16 mouse cellular contexts compared by ENCODE assay signal in the genomic region with DNA sequence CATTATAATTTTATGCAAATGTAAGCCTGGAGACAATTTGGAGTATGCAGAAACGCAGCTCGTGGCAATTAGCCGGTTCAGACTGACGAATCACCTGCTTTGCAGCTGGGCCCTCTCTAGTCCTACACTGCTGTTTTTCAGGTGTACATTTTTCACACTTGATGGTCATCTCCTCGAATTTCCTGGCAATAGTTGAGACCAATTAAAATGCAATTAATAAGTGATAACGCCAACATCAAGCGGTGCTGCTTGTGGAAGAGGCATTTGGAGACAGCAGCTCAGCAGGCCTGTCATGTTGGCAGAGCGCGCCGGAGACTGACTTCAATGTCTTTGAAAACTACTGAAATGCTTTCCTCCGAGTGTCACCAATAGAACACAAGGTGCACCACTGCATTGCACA. TPM values are rescaled to one million over a fixed set of nuclear protein-coding genes. Genes with fewer than 3 reads are reported as not detected.
"Had no signal": no experiment of that assay in that cellular context is flagged by ENCODE, and none has a peak within 500 bp of the region (broad histone marks: within the 10 kb centered on the region; RNA-seq: fewer than 3 reads in every experiment).

No protein-coding gene starts in this region.

- H3K4me1 ChIP-seq: kidney, embryonic 15.5 days; liver, embryonic 13.5 days; midbrain, embryonic 12.5 days; midbrain, embryonic 15.5 days; neural tube, embryonic 13.5 days had no signal

- ATAC-seq: midbrain, embryonic 15.5 days had no signal

- H3K9ac ChIP-seq: kidney, embryonic 15.5 days; liver, embryonic 13.5 days; midbrain, embryonic 12.5 days; midbrain, embryonic 15.5 days; neural tube, embryonic 13.5 days had no signal

- DNase-seq: kidney, postnatal 10 days; kidney, postnatal 36 days; liver, embryonic 13.5 days; lung, adult 2 months; lung, postnatal 14 days; lung, postnatal 4 days; thymus, adult 18-20 months; thymus, postnatal 36 days had no signal

- H3K27ac ChIP-seq: kidney, embryonic 15.5 days; left cerebral cortex, adult 2 months; liver, embryonic 13.5 days; midbrain, embryonic 12.5 days; midbrain, embryonic 15.5 days; neural tube, embryonic 13.5 days had no signal

- H3K9me3 ChIP-seq: kidney, embryonic 15.5 days; liver, embryonic 13.5 days; midbrain, embryonic 12.5 days; midbrain, embryonic 15.5 days; neural tube, embryonic 13.5 days had no signal

- H3K27me3 ChIP-seq: kidney, embryonic 15.5 days; liver, embryonic 13.5 days; midbrain, embryonic 15.5 days had no signal

- H3K4me3 ChIP-seq: kidney, embryonic 15.5 days; left cerebral cortex, adult 2 months; liver, embryonic 13.5 days; midbrain, embryonic 12.5 days; midbrain, embryonic 15.5 days; myocyte; neural tube, embryonic 13.5 days had no signal

- H3K4me2 ChIP-seq: kidney, embryonic 15.5 days; liver, embryonic 13.5 days; midbrain, embryonic 12.5 days; midbrain, embryonic 15.5 days; neural tube, embryonic 13.5 days had no signal

- H3K36me3 ChIP-seq: kidney, embryonic 15.5 days; liver, embryonic 13.5 days; midbrain, embryonic 12.5 days; midbrain, embryonic 15.5 days; neural tube, embryonic 13.5 days had no signal

RNA-seq across cellular contexts. Expression of gene St6galnac5, which starts 42.0 kb away (rescaled TPM):
- total RNA-seq: liver, adult 2 months; megakaryocyte-erythroid progenitor cell, adult 5-6 weeks had no signal
- polyA plus RNA-seq: liver, adult 2 months; myocyte had no signal
